Mouse (Mus musculus): Measurements from ENCODE around the gene Rbfox2.

- TF ChIP-seq CTCF (IDR thresholded peaks at IDR 0.05; ENCODE audit: extremely low read depth, insufficient read depth, insufficient read length, insufficient replicate concordance) (no peak), POLR2A (IDR thresholded peaks at IDR 0.05; ENCODE audit: low read depth, low read length) (no peak)
These were observed 228.9 kb downstream of the Rbfox2 start for GRCm38 (mm10) chr15:77077906-77078305.
